Mouse (Mus musculus) embryonic fibroblast, embryonic 13.5 days (primary cell): ENCODE results near the gene Sumo2. TPM values are rescaled to one million over a fixed set of nuclear protein-coding genes. Genes with fewer than 3 reads are reported as not detected.
A peak's percentile ranks its signal among the peaks of the same experiment; 100 is the strongest.

ENCODE experiments used
- H3K27ac ChIP-seq: 2 replicates; pipeline ENCODE4 v1.5.1; 2012; ENCODE audit warnings: low read length, control low read depth, inconsistent platforms; ENCODE audit not compliant: insufficient read depth
- H3K4me1 ChIP-seq: 2 replicates; pipeline ENCODE4 v1.6.1; 2011; ENCODE audit warnings: low read length; ENCODE audit not compliant: control insufficient read depth, insufficient read depth
- H3K4me3 ChIP-seq: 2 replicates; pipeline ENCODE4 v1.5.1; 2011; ENCODE audit warnings: mild to moderate bottlenecking, control low read depth, low read length; ENCODE audit not compliant: insufficient read depth
- CTCF ChIP-seq: IDR thresholded peaks from 2 replicates; pipeline ENCODE4 v1.5.1; 2011; ENCODE audit warnings: mild to moderate bottlenecking, control low read depth, low read length, moderate library complexity, borderline replicate concordance; ENCODE audit not compliant: insufficient read depth
- POLR2A ChIP-seq: IDR thresholded peaks from 2 replicates; pipeline ENCODE4 v1.6.1; 2011; ENCODE audit warnings: low read depth, mild to moderate bottlenecking, control low read depth, low read length, moderate library complexity
- polyA plus RNA-seq: library from polyadenylated mRNA; stranded (reverse); fragments of >200 nt; gene quantifications from 2 replicates; pipeline ENCODE4 v1.2.4, GENCODE M21; 2011; ENCODE audit warnings: low read depth; ENCODE audit not compliant: missing spikeins, insufficient read length

Gene Sumo2
- 408 and 505 TPM in 2 replicates for polyA plus RNA-seq

- TF ChIP-seq CTCF (no peak), POLR2A (peak; percentile 73)
- no peaks in the 10 kb centered on the region for H3K4me1 ChIP-seq
Measured at GRCm38 (mm10) chr11:115536038-115536681, at the start of gene Sumo2. TSS of gene Sumo2 (minus strand) at chr11:115536276.

GRCm38 (mm10) chr11:115585573-115586100 lies 49.6 kb upstream of the Sumo2 start:
- no peaks in the 10 kb centered on the region for H3K4me1 ChIP-seq
- TF ChIP-seq POLR2A (no peak), CTCF (no peak)
- no peak overlapping the region for H3K4me3 ChIP-seq
- H3K27ac ChIP-seq: no peak overlapping the region

More at GRCm38 (mm10) chr11:115536038-115536681, at the start of gene Sumo2:
- Histone ChIP-seq H3K4me3 (peak within 1 kb of the TSS; percentile 91), H3K27ac (peak within 1 kb of the TSS; percentile 87)

- Histone ChIP-seq H3K4me3 (no peak overlapping the region), H3K27ac (no peak overlapping the region), H3K4me1 (no peaks in the 10 kb centered on the region)
- TF ChIP-seq POLR2A (no peak), CTCF (no peak)
Measured at GRCm38 (mm10) chr11:115584376-115585073, 48.4 kb upstream of the Sumo2 start.

GRCm38 (mm10) chr11:115582913-115583606 lies 47.0 kb upstream of the Sumo2 start:
- H3K27ac ChIP-seq: no peak overlapping the region
- TF ChIP-seq POLR2A (no peak), CTCF (no peak)
- H3K4me3 ChIP-seq: no peak overlapping the region
- no peaks in the 10 kb centered on the region for H3K4me1 ChIP-seq

- no peak overlapping the region for H3K27ac ChIP-seq
- no peak for TF ChIP-seq CTCF
- no peak for TF ChIP-seq POLR2A
- H3K4me1 ChIP-seq: no peaks in the 10 kb centered on the region
- no peak overlapping the region for H3K4me3 ChIP-seq
Measured at GRCm38 (mm10) chr11:115579080-115579479, 43.0 kb upstream of the Sumo2 start.

GRCm38 (mm10) chr11:115564961-115565360 lies 28.9 kb upstream of the Sumo2 start:
- Histone ChIP-seq H3K4me3 (peak overlapping the region; percentile 94), H3K27ac (no peak overlapping the region), H3K4me1 (no peaks in the 10 kb centered on the region; the same call in 1 of the 2 replicates)
- TF ChIP-seq POLR2A: no peak
- TF ChIP-seq CTCF: no peak

- Histone ChIP-seq H3K4me3 (peak within 1 kb of the TSS; percentile 94), H3K4me1 (no peaks in the 10 kb centered on the region; the same call in 1 of the 2 replicates), H3K27ac (peak within 1 kb of the TSS; percentile 42)
- TF ChIP-seq POLR2A (peak; percentile 80), CTCF (no peak)
Measured at GRCm38 (mm10) chr11:115564064-115564809, 28.2 kb upstream of the Sumo2 start, which contains the start of gene Nup85. TSS of gene Nup85 (plus strand) at chr11:115564434.

- H3K4me3 ChIP-seq: peak overlapping the region; percentile 46
- 0 out of 2 replicates have a peak overlapping the region, but pooled peaks have one; percentile 37 for H3K27ac ChIP-seq
- TF ChIP-seq POLR2A (no peak), CTCF (no peak)
Measured at GRCm38 (mm10) chr11:115563406-115563805, 27.3 kb upstream of the Sumo2 start.

GRCm38 (mm10) chr11:115555717-115556116 lies 19.6 kb upstream of the Sumo2 start:
- TF ChIP-seq POLR2A (no peak), CTCF (no peak)
- Histone ChIP-seq H3K4me3 (no peak overlapping the region), H3K4me1 (no peaks in the 10 kb centered on the region), H3K27ac (no peak overlapping the region)

More at GRCm38 (mm10) chr11:115563406-115563805, 27.3 kb upstream of the Sumo2 start:
- no peaks in the 10 kb centered on the region; the same call in 1 of the 2 replicates for H3K4me1 ChIP-seq
